ENCODE assay signal across 17 mouse cellular contexts in the genomic region with DNA sequence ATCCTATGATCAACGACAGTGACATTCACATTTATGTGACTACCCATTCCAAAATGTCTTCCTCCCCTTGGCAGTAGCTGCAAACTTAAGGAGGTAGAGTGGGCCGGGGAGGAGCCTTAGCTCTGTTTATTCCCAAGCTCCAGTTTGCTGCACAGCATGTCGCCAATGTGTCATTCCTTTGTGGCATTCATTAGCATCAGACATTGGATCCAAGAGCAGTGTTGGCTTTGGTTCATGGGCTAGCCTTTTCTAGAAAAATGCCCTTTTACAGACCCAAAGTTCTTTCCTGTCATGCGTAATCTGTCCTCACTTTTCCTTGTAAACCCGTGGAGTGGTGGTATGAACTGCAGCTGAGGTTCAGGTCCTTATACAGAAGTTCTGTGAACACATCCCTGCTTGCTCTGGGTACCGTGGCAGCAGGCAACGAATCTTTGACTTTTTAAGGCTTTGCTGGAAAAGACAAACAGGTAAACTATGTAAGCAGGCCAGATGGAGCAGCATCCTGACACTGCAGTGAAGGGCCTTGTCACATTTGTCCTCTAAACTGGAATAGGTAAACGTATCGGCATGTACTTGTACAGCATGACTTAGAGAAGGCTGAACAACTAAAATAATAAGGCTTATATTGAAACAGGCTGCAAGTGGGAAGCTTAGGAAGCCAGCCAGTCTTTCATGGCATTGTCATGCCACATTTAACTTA.
DNase-seq lines count a peak whose midpoint lies in the region; ATAC-seq lines count a peak whose summit lies in the region.
"Had no signal": no experiment of that assay in that cellular context is flagged by ENCODE, and none has a peak within 500 bp of the region (broad histone marks: within the 10 kb centered on the region; RNA-seq: fewer than 3 reads in every experiment).

No protein-coding gene starts in this region.

- DNase-seq in cerebellum, postnatal 4 days (ENCODE audit: low spot score in 2 of 2) = no peak
- peak; percentile 16 to 21 for DNase-seq in layer of hippocampus, postnatal 10 days (ENCODE audit: low spot score in 2 of 2)
- no peak for DNase-seq in layer of hippocampus, adult 9-10 months (ENCODE audit: low spot score)
- DNase-seq in cerebellum, adult 11-12 months = peak; percentile 81
- DNase-seq in cerebellum, postnatal 36 days = peak; percentile 68 to 77
- DNase-seq in thymus, adult 18-20 months = no peak
- no peak for DNase-seq in spleen, postnatal 14 days (ENCODE audit: low spot score in 2 of 2)
- DNase-seq: adrenal gland, postnatal 36 days; gastrocnemius, postnatal 14 days; heart, postnatal 14 days; kidney, adult 2 months; kidney, postnatal 25 days; lung, adult 18-20 months; right cerebral cortex, postnatal 14 days; thymus, adult 2 months had no signal

- peak; percentile 54; the same call in 1 of the 2 replicates for ATAC-seq in cerebellum, adult (ENCODE audit: insufficient number of reproducible peaks, low FRiP score, low TSS enrichment)
- ATAC-seq: hindbrain, embryonic 16.5 days had no signal

Comparison
In these comparisons a context has a peak if more than half of its experiments do, and no peak if none do; other contexts are left out.
1. DNase-seq: peak in layer of hippocampus, postnatal 10 days (2 of 2), cerebellum, adult 11-12 months (single experiment) and cerebellum, postnatal 36 days (2 of 2); none in cerebellum, postnatal 4 days (0 of 2), layer of hippocampus, adult 9-10 months (single experiment), thymus, adult 18-20 months (0 of 2) and spleen, postnatal 14 days (0 of 2).